Mouse (Mus musculus) lung, adult 2 months (tissue): Measurements from ENCODE around the gene Cblc. TPM values are rescaled to one million over a fixed set of nuclear protein-coding genes. Genes with fewer than 3 reads are reported as not detected.

ENCODE experiments used
- DNase-seq: peaks from one replicate; pipeline ENCODE4 v3.0.0; 2022
- H3K4me1 ChIP-seq: fragments of 200-500 bp; 2 replicates; pipeline ENCODE4 v1.6.1; 2011; ENCODE audit warnings: low read length; ENCODE audit not compliant: control insufficient read depth, insufficient read depth
- H3K4me3 ChIP-seq: fragments of 200-500 bp; replicated peaks from 2 replicates; pipeline ENCODE3; 2011; ENCODE audit warnings: low read depth, mild to moderate bottlenecking, control low read depth, low read length; ENCODE audit errors: extremely low read depth
- CTCF ChIP-seq: fragments of 200-500 bp; IDR thresholded peaks from 2 replicates; pipeline ENCODE4 v1.5.1; 2011; ENCODE audit warnings: mild to moderate bottlenecking, low read length, control low read depth; ENCODE audit not compliant: insufficient read depth
- POLR2A ChIP-seq: fragments of 200-500 bp; IDR thresholded peaks from 2 replicates; pipeline ENCODE4 v1.6.1; 2011; ENCODE audit warnings: low read depth, mild to moderate bottlenecking, control low read depth, low read length, borderline replicate concordance; ENCODE audit errors: extremely low read depth
- WGBS: fragments of 180-500 bp; shearing (Covaris S2); methylation state at CpG from one replicate; pipeline ENCODE4 v1.1.7; 2018; 5-methylcytosine and 5-hydroxymethylcytosine counted together
- polyA plus RNA-seq: library from polyadenylated mRNA; depleted of rRNA; stranded (reverse); fragments of >200 nt; gene quantifications from 2 replicates; pipeline ENCODE4 v1.2.3, GENCODE M21; 2012

The Cblc gene
- polyA plus RNA-seq, 1 experiment, result 21.9 TPM

DNA sequence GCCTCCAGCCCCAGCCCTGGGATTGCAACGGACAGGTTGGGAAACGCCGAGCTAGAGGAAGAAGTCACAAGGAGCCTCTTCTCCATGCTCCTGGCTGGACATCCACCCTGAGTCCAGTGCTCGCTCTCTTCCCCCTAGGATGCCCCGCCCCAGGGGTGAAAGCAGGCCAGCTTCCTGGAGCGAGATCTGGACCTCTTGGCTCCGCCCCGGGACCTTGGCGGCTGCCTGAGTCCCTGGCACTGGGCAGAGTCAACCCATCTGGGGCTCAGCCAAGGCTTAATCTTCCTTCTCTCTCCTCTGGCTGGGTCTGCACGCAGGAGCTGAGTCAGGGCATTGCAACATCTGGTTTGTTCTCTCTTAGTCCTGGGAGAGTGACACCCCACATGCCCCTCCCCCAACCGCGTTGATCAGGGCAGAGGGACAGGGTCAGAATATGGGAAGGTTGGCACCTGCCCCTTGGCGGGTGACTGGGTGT is 34.1 kb upstream of the Cblc start:
- no peak for TF ChIP-seq CTCF
- no peak; the same call in 1 of the 2 replicates for TF ChIP-seq POLR2A
- peak; percentile 88 for DNase-seq
- 4% methylated on average over 13 of the region's 13 CpGs for WGBS
- peaks cover 8% of the 10 kb centered on the region for H3K4me1 ChIP-seq
- no peak overlapping the region for H3K4me3 ChIP-seq

- Histone ChIP-seq H3K4me3 (no peak overlapping the region), H3K4me1 (peaks cover 10% of the 10 kb centered on the region)
- WGBS, result 75% methylated on average over 3 of the region's 3 CpGs
- DNase-seq, result no peak
- no peak for TF ChIP-seq CTCF
- no peak for TF ChIP-seq POLR2A
Measured at GRCm38 (mm10) chr7:19829694-19830093, 33.1 kb upstream of the Cblc start.

GRCm38 (mm10) chr7:19826756-19827155 is 30.1 kb upstream of the Cblc start:
- peaks cover 28% of the 10 kb centered on the region for H3K4me1 ChIP-seq
- WGBS, result 41% methylated on average over 6 of the region's 6 CpGs
- no peak for DNase-seq
- H3K4me3 ChIP-seq, result no peak overlapping the region
- TF ChIP-seq CTCF, result no peak
- TF ChIP-seq POLR2A, result no peak

DNA sequence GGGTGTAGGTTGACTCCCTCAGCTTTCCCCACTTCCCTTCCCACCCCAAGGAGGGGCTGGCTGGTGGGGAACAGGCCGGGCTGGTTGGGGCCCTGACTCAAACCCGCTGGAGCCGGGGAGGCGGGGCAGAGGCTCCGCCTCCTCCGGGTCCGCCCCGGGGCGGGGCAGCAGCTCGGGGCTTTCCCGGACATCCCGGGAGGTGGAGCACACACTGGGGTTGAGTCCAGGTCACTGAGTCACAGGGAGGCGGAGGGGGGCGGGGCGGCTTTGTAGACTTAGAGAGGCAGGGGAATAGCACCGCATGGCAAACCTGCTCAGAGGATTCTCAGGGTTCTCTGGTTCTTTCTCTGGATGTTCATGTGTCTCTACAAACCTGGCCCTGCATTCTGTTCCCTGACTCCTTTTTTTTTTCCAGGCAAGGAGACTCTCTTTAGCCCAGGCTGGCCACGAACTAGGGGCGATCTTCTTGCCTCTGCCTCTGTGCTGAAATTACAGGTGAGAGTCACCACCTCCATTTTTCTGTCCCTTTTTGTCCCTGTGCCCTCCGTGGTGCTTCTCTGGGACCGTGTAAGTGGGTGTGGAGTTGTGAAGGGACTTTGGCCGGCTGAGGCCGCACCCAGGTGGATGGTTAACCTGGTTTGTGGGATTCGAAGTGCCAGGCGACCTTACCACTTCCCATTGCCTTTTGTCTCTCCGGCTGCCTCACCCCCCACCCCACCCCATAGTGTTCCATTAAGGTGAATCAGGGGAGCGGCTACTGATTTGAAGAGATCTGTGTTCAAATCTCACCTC is 27.8 kb upstream of the Cblc start:
- 21% methylated on average over 26 of the region's 26 CpGs for WGBS
- TF ChIP-seq CTCF, result no peak
- TF ChIP-seq POLR2A, result peak; percentile 30; the same call in 1 of the 2 replicates
- Histone ChIP-seq H3K4me1 (peaks cover 23% of the 10 kb centered on the region), H3K4me3 (peak overlapping the region; percentile 23)
- peak; percentile 84 for DNase-seq

- DNase-seq, result no peak
Measured at GRCm38 (mm10) chr7:19823256-19824181, 26.9 kb upstream of the Cblc start.

DNA sequence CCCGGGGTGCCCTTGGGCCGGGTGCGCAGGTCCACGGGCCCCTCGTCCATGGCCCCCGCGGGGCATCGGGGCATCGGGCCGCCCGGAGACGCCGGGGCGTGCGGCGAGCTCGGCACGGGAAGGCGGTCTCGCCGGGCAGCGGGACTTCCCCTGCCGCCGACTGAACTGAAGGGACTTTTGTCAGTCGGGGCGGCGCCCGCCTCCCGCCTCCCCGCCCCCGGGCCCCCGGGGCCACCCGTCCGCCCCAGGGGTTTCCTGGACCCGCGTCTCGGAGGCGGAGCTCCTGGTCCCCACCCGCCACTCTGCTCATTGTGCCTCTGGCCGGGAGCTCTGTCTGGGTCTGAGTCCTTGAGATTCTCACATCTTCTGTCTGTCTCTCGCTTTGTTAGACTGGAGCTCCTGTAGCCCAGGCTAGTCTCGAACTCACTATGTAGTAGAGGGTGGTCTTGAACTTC is 26.0 kb upstream of the Cblc start, which contains the start of gene Bcl3:
Gene Bcl3 (minus strand): TSS at position 167 of the 455 bp plus-strand sequence.
- peak; percentile 72 for DNase-seq
- TF ChIP-seq POLR2A, result peak; percentile 46; the same call in 1 of the 2 replicates
- no peak for TF ChIP-seq CTCF
- peaks cover 23% of the 10 kb centered on the region for H3K4me1 ChIP-seq
- under 1% methylated on average over 30 of the region's 42 CpGs for WGBS
- peak within 1 kb of the TSS; percentile 47 for H3K4me3 ChIP-seq

More at GRCm38 (mm10) chr7:19823256-19824181, 26.9 kb upstream of the Cblc start:
- Histone ChIP-seq H3K4me3 (peak overlapping the region; percentile 23), H3K4me1 (peaks cover 23% of the 10 kb centered on the region)
- 26% methylated on average over 16 of the region's 16 CpGs for WGBS
- TF ChIP-seq POLR2A (no peak), CTCF (no peak)

GRCm38 (mm10) chr7:19822193-19822592 is 25.6 kb upstream of the Cblc start:
- no peak for TF ChIP-seq POLR2A
- no peak for TF ChIP-seq CTCF
- peak overlapping the region; percentile 47 for H3K4me3 ChIP-seq
- WGBS, result 6% methylated on average over 20 of the region's 20 CpGs
- H3K4me1 ChIP-seq, result peaks cover 25% of the 10 kb centered on the region
- DNase-seq, result peak; percentile 50

GRCm38 (mm10) chr7:19821633-19822032 is 25.0 kb upstream of the Cblc start:
- WGBS, result 76% methylated on average over 7 of the region's 7 CpGs
- TF ChIP-seq POLR2A (no peak), CTCF (no peak)
- peaks cover 27% of the 10 kb centered on the region for H3K4me1 ChIP-seq
- DNase-seq, result no peak
- no peak overlapping the region for H3K4me3 ChIP-seq
